Mouse (Mus musculus) cortical plate, adult 2 months (tissue): ENCODE measurements around the gene Syt6. TPM values are rescaled to one million over a fixed set of nuclear protein-coding genes. Genes with fewer than 3 reads are reported as not detected.

ENCODE experiments used
- H3K27ac ChIP-seq: fragments of 200-500 bp; 2 replicates; pipeline ENCODE4 v1.5.1; 2012; ENCODE audit warnings: low read length, control low read depth, inconsistent platforms; ENCODE audit not compliant: insufficient read depth
- H3K4me1 ChIP-seq: fragments of 200-500 bp; 2 replicates; pipeline ENCODE4 v1.6.1; 2011; ENCODE audit warnings: low read length; ENCODE audit not compliant: control insufficient read depth, insufficient read depth
- H3K4me3 ChIP-seq: fragments of 200-500 bp; 2 replicates; pipeline ENCODE4 v1.5.1; 2011; ENCODE audit warnings: mild to moderate bottlenecking, low read length, control low read depth; ENCODE audit not compliant: insufficient read depth
- CTCF ChIP-seq: fragments of 200-500 bp; IDR thresholded peaks from 2 replicates; pipeline ENCODE4 v1.5.1; 2011; ENCODE audit warnings: mild to moderate bottlenecking, control low read depth, low read length; ENCODE audit not compliant: insufficient read depth; ENCODE audit errors: extremely low read depth
- POLR2A ChIP-seq: fragments of 200-500 bp; IDR thresholded peaks from 2 replicates; pipeline ENCODE4 v1.6.1; 2011; ENCODE audit warnings: mild to moderate bottlenecking, low read length, control low read depth; ENCODE audit not compliant: insufficient read depth; ENCODE audit errors: extremely low read depth
- polyA plus RNA-seq: library from polyadenylated mRNA; depleted of rRNA; stranded (reverse); fragments of >200 nt; gene quantifications from 2 replicates; pipeline ENCODE4 v1.2.3, GENCODE M21; 2012

The Syt6 gene
- polyA plus RNA-seq, 1 experiment, result 15.1 TPM

DNA sequence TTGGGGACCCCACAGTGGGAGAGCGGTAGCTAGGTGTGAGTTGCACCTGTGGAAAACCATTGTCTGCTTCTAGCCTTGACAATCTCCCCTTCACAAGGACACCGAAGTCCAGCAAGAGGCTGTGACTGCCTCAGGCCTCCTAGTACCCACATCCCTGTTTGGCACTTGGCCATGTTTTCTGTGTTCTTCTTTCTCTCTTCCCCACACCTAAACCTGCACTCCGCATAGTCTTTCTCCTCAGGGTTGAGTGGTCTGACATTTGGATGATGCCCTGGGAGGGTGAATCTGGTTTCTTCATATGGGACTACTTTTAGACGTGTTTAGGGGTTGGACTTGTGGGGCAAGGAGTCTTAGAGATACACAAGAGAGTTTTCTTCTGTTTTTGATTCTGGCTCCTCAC lies 2.5 kb upstream of the Syt6 start:
- Histone ChIP-seq H3K4me1 (no peaks in the 10 kb centered on the region), H3K4me3 (no peak overlapping the region), H3K27ac (no peak overlapping the region)
- TF ChIP-seq POLR2A, result no peak
- TF ChIP-seq CTCF, result no peak

DNA sequence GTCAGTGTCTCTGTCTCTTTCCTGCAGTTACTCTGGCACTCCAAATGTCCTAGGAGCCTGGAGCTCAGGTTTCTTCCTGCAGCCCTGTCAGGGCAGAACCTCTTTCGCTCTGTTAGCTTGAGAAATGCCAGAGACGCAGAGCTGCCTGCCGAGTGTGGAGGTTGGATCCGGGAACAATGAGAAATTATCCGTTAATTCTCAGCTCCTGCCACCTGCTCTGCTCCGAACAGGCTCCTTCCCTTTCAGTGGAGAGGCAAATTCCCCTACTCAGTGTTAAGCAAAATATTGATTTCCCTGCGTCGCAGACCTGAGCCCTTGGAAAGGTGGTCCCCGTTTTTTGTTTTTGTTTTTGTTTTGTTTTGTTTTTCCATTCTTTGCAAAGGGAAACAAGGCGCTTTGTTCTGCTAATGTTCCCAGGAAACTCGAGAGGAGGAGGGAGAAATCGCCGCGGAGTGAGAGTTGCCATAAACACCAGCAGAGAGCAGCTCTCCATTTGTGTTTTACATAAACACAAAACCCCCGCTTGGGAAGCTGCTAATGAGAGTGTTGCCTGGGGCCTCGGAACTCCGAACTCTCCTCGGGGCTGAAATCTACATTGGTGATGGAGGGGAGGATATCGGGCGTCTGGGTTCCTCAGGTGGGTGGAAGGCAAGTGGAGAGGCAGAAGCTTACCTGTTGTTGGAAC lies 1.8 kb upstream of the Syt6 start:
- TF ChIP-seq POLR2A (no peak), CTCF (no peak)
- Histone ChIP-seq H3K4me3 (no peak overlapping the region), H3K4me1 (no peaks in the 10 kb centered on the region), H3K27ac (no peak overlapping the region)

DNA sequence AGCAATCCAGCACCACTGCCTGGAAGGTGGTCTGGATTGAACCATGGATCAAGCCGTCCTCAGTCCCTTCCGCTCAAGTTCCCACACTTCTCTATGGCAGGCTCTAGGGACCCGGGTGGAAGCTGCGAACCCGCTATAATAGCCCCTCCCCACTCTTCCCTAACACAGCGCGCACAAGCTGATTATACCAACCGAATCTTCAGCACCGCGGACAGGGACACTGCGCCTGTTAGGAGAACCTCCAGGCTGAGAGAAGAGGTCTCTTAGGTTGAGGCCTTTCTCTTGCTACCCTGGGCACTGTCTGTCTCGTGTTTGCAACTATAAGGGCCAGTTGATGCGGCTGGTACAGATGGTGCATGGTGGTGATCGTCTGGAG lies 1.3 kb upstream of the Syt6 start:
- no peak overlapping the region for H3K4me3 ChIP-seq
- TF ChIP-seq POLR2A (no peak), CTCF (no peak)
- no peaks in the 10 kb centered on the region for H3K4me1 ChIP-seq
- H3K27ac ChIP-seq, result no peak overlapping the region

DNA sequence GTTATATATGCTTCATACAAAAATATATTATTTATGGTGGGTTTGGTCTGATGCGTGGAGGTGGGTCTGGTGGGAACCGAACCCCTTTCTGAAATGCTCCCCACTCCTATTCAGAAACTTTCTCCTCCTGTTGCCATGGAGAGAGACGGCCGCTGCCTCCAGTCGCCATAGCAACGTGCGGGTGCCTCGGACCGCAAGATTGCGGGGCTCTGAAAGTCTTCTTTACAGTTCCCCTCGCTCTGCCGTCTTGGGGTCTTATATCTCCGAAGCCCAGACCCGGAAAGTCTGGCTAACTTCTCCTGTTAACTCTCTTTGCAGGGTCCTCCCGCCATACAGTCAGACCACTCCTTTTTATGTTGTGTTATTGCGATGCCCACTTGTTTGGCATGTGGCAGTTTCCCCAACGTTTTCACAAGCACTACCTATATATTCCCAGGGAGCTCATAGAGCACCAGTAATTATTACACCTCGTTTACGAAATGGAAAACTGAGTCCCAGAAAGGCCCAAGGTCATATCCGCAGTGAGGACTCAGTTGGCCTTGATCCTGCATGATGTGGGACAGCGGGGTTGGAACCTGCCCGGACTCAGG lies 370 bp upstream of the Syt6 start:
- TF ChIP-seq POLR2A, result no peak
- no peak for TF ChIP-seq CTCF
- H3K4me1 ChIP-seq, result no peaks in the 10 kb centered on the region
- no peak overlapping the region for H3K27ac ChIP-seq
- H3K4me3 ChIP-seq, result peak overlapping the region; percentile 43

DNA sequence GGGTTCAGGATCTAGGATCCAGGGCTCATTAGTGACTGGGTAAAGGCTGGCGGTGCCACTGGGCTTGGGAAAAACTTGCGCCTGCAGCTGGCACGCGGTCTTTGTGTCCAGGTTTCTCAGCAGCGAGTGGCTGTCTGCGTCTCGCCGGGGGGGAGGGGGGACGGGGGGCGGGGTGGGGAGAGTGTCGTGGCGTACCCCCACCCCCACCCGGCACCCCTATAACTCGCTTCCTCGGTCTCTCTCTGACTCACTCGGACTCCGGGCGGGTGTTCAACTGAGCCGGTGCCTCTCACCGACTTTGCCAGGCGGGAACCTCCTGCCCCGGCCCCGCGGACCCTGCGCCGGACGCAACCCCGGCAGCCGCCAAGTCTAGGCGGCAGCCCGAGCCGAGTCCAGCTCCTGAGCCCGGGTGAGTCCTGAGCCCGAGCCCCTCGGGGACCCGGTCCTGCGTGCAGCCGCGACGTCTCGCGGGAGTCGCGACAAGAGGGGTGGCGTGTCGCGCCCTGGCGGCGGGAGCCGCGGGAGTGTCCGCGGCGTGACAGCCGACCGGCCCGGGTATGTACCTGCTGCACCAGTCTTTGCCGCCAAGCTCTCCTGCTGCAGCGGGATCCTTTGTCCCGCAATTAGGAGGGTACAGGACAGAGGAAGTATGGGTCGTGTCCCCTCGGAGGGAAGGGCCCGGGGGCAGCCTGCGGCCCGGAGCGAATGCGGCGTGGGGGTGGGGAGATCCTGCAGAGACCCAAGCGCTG lies 1.0 kb downstream of the Syt6 start:
- TF ChIP-seq POLR2A (no peak), CTCF (no peak)

DNA sequence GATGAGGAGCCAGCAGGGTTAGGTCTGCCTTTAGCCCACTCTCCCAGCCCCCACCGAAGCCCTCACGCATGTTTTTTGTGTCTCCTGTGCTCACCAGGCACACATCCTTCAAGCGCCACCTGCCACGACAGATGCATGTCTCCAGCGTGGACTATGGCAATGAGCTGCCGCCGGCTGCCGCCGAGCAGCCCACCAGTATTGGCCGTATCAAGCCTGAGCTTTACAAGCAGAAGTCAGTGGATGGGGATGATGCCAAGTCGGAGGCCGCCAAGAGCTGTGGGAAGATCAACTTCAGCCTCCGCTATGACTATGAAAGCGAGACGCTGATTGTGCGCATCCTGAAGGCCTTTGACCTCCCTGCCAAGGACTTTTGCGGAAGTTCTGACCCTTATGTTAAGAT lies 12.1 kb downstream of the Syt6 start:
- Histone ChIP-seq H3K4me1 (no peaks in the 10 kb centered on the region), H3K4me3 (no peak overlapping the region), H3K27ac (no peak overlapping the region)
- no peak for TF ChIP-seq POLR2A
- TF ChIP-seq CTCF, result no peak

More for the DNA sequence above, 1.0 kb downstream of the Syt6 start:
- H3K4me1 ChIP-seq, result no peaks in the 10 kb centered on the region
- H3K27ac ChIP-seq, result peak overlapping the region; percentile 45; the same call in 1 of the 2 replicates
- peak overlapping the region; percentile 43 for H3K4me3 ChIP-seq

DNA sequence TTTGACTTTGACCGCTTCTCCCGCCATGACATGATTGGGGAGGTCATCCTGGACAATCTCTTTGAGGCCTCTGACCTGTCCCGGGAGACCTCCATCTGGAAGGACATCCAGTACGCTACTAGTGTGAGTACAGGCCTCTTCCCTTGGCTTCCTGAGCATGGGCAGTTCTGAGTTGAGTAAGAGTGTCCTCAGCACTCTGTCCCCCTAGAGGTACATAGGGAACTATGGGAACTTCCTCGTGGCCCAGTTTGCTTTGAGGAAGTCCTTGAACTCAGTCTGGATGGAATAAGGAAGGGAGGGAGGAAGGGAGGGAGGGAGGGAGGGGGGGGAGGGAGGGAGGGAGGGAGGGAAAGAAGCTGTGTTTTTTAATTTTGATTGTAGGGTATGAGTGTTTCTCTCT lies 12.6 kb downstream of the Syt6 start:
- Histone ChIP-seq H3K4me3 (no peak overlapping the region), H3K27ac (no peak overlapping the region), H3K4me1 (no peaks in the 10 kb centered on the region)
- no peak for TF ChIP-seq POLR2A
- TF ChIP-seq CTCF, result no peak

DNA sequence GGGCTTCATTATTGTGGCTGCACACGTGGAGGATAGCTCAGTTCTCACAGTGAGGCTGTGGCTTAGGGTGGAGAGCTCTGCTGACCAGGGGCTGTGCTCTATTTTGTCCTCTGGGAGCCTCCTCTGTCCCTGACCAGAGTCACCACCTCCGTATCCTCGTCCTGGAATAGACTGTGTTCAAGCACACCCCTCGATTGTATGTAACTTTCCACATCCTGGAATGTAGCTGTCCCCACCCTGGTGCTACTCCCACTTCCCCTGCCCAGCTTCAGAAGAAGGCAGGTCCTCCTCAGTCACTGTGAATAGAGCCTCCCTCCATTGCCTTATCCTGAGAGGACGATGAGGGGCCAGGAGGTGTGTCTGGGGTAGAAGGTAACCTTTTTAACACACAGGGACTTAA lies 14.6 kb downstream of the Syt6 start:
- Histone ChIP-seq H3K4me1 (no peaks in the 10 kb centered on the region), H3K27ac (no peak overlapping the region), H3K4me3 (no peak overlapping the region)
- no peak for TF ChIP-seq CTCF
- TF ChIP-seq POLR2A, result no peak

DNA sequence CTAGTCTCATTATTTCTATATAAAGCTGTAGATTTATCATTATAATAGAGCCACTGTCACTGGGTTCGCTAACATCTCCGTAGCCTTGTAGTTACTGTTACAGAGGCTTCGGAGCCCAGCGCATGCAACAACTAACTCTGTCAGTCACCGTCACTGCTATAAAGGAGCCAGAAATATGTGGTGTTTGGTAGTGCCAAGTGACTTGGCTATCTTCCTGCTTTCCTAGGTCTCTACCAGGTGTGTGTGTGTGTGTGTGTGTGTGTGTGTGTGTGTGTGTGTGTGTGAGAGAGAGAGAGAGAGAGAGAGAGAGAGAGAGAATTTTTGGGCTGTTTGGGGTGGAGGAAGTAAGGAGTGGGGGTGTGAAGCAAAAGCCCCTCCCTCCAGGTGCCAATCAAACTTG lies 17.6 kb downstream of the Syt6 start:
- no peak overlapping the region for H3K4me3 ChIP-seq

More for the DNA sequence above, 17.6 kb downstream of the Syt6 start:
- H3K27ac ChIP-seq, result no peak overlapping the region
- H3K4me1 ChIP-seq, result no peaks in the 10 kb centered on the region
- TF ChIP-seq POLR2A (no peak), CTCF (no peak)
